Mouse (Mus musculus) embryonic stem cell, embryonic (primary cell): ENCODE data around the gene Apln.

ENCODE experiments used
- CTCF ChIA-PET, 4 experiments: fragments of 300-600 bp in 2 of 4; fragments of 350-600 bp in 2 of 4; sonication (Branson Sonifier 250); formaldehyde crosslinking; loops; one replicate each; lab custom pipeline; 2022; ENCODE audit warnings: inconsistent platforms in 2 of 4; lab: Charles Lee
- POLR2A ChIA-PET, 4 experiments: fragments of 300-600 bp in 2 of 4; fragments of 350-600 bp in 2 of 4; sonication (Branson Sonifier 250); formaldehyde crosslinking; loops; one replicate each; lab custom pipeline; 2022; ENCODE audit warnings: antibody characterized with exemption in 4 of 4, inconsistent platforms in 1 of 4; lab: Charles Lee

Apln gene

GRCm38 (mm10) chrX:48033024-48033423 is 1.6 kb downstream of the Apln start:
- POLR2A ChIA-PET: interaction anchor here in 1 of 4 experiments (0.6 kb wide), 1 partner anchor 84 kb away, joined by 3 read pairs; no protein-coding TSS in a partner anchor
- CTCF ChIA-PET: interaction anchor here in 1 of 4 experiments (1.9 kb wide), 1 partner anchor 13 kb away, joined by 6 read pairs; no protein-coding TSS in a partner anchor

- ChIA-PET POLR2A (no interaction called here), CTCF (interaction anchor here in 1 of 4 experiments (1.6 kb wide), 1 partner anchor 12 kb away, joined by 4 read pairs; no protein-coding TSS in a partner anchor)
These were observed 2.8 kb downstream of the Apln start for GRCm38 (mm10) chrX:48031866-48032265.

- CTCF ChIA-PET: interaction anchor here in 2 of 4 experiments (0.6 to 1.6 kb wide), 2 partner anchors 11 to 555 kb away, joined by 4 to 5 read pairs; no protein-coding TSS in a partner anchor
- POLR2A ChIA-PET: no interaction called here
These were observed 4.1 kb downstream of the Apln start for GRCm38 (mm10) chrX:48030593-48030992.

GRCm38 (mm10) chrX:48022811-48023210 is 11.8 kb downstream of the Apln start:
- ChIA-PET POLR2A (no interaction called here), CTCF (no interaction called here)

- CTCF ChIA-PET: interaction anchor here (0.5 to 3.8 kb wide), 58 partner anchors 9 to 1486 kb away, joined by 3 to 22 read pairs (median 4); partner anchors contain the start of genes Apln (in 3 of the 4), Elf4 (in 1 of the 4), Ocrl (in 1 of the 4) and Utp14a (in 1 of the 4)
- POLR2A ChIA-PET: interaction anchor here in 2 of 4 experiments (0.5 to 1.0 kb wide), 4 partner anchors 42 to 390 kb away, joined by 3 to 4 read pairs (median 3); partner anchors contain the start of gene Zdhhc9 (in 1 of the 2)
These were observed 14.7 kb downstream of the Apln start for GRCm38 (mm10) chrX:48019940-48020339.

GRCm38 (mm10) chrX:48019359-48019758 is 15.3 kb downstream of the Apln start:
- ChIA-PET CTCF (interaction anchor here (0.5 to 3.8 kb wide), 46 partner anchors 8 to 460 kb away, joined by 3 to 22 read pairs (median 4); partner anchors contain the start of genes Apln (in 3 of the 4), Elf4 (in 1 of the 4), Ocrl (in 1 of the 4) and Utp14a (in 1 of the 4)), POLR2A (interaction anchor here in 3 of 4 experiments (0.5 to 1.0 kb wide), 4 partner anchors 43 to 239 kb away, joined by 3 to 4 read pairs (median 4); partner anchors contain the start of gene Zdhhc9 (in 1 of the 3))

GRCm38 (mm10) chrX:48016906-48017601 is 17.6 kb downstream of the Apln start:
- ChIA-PET POLR2A (interaction anchor here in 1 of 4 experiments (0.7 kb wide), 1 partner anchor 54 kb away, joined by 3 read pairs; no protein-coding TSS in a partner anchor), CTCF (interaction anchor here in 1 of 4 experiments (0.6 kb wide), 1 partner anchor 457 kb away, joined by 3 read pairs; no protein-coding TSS in a partner anchor)

- ChIA-PET CTCF (interaction anchor here in 1 of 4 experiments (1.6 kb wide), 1 partner anchor 9 kb away, joined by 6 read pairs; no protein-coding TSS in a partner anchor), POLR2A (no interaction called here)
These were observed 23.0 kb downstream of the Apln start for GRCm38 (mm10) chrX:48011656-48012055.

- ChIA-PET CTCF (no interaction called here), POLR2A (no interaction called here)
These were observed 28.6 kb downstream of the Apln start for GRCm38 (mm10) chrX:48006062-48006461.

GRCm38 (mm10) chrX:48004786-48005185 is 29.9 kb downstream of the Apln start:
- CTCF ChIA-PET: interaction anchor here in 1 of 4 experiments (1.0 kb wide), 1 partner anchor 15 kb away, joined by 3 read pairs; no protein-coding TSS in a partner anchor
- POLR2A ChIA-PET: interaction anchor here in 1 of 4 experiments (0.5 kb wide), 1 partner anchor 80 kb away, joined by 3 read pairs; no protein-coding TSS in a partner anchor

- POLR2A ChIA-PET: no interaction called here
- CTCF ChIA-PET: interaction anchor here in 1 of 4 experiments (0.6 kb wide), 1 partner anchor 218 kb away, joined by 5 read pairs; no protein-coding TSS in a partner anchor
These were observed 33.5 kb downstream of the Apln start for GRCm38 (mm10) chrX:48001151-48001550.

GRCm38 (mm10) chrX:47998412-47998811 is 36.2 kb downstream of the Apln start:
- POLR2A ChIA-PET: interaction anchor here in 2 of 4 experiments (0.7 to 1.4 kb wide), 2 partner anchors 258 to 347 kb away, joined by 4 read pairs; partner anchors contain the start of gene Utp14a (in 1 of the 2)
- CTCF ChIA-PET: interaction anchor here in 2 of 4 experiments (0.6 to 1.1 kb wide), 2 partner anchors 91 to 412 kb away, joined by 3 to 4 read pairs; no protein-coding TSS in a partner anchor

- ChIA-PET POLR2A (interaction anchor here in 2 of 4 experiments (0.7 to 1.4 kb wide), 3 partner anchors 10 to 973 kb away, joined by 3 to 4 read pairs (median 3); no protein-coding TSS in a partner anchor), CTCF (interaction anchor here in 2 of 4 experiments (0.9 to 1.9 kb wide), 4 partner anchors 27 to 479 kb away, joined by 3 to 6 read pairs (median 4); no protein-coding TSS in a partner anchor)
These were observed 42.0 kb downstream of the Apln start for GRCm38 (mm10) chrX:47992606-47993005.

GRCm38 (mm10) chrX:47988024-47988423 is 46.6 kb downstream of the Apln start:
- ChIA-PET CTCF (interaction anchor here in 2 of 4 experiments (0.6 to 1.3 kb wide), 2 partner anchors 32 to 221 kb away, joined by 3 to 6 read pairs; partner anchors contain the start of gene Zdhhc9 (in 1 of the 2)), POLR2A (interaction anchor here in 2 of 4 experiments (0.5 to 0.7 kb wide), 3 partner anchors 297 to 802 kb away, joined by 3 to 10 read pairs (median 3); no protein-coding TSS in a partner anchor)

- ChIA-PET POLR2A (interaction anchor here in 3 of 4 experiments (0.5 to 1.5 kb wide), 4 partner anchors 178 to 535 kb away, joined by 3 to 5 read pairs (median 3); no protein-coding TSS in a partner anchor), CTCF (interaction anchor here in 3 of 4 experiments (0.5 to 1.4 kb wide), 7 partner anchors 11 to 507 kb away, joined by 3 to 7 read pairs (median 3); partner anchors contain the start of genes Ocrl (in 1 of the 3) and Zdhhc9 (in 1 of the 3))
These were observed 49.5 kb downstream of the Apln start for GRCm38 (mm10) chrX:47985000-47985619.

- ChIA-PET POLR2A (interaction anchor here in 1 of 4 experiments (0.9 kb wide), 1 partner anchor 80 kb away, joined by 3 read pairs; no protein-coding TSS in a partner anchor), CTCF (no interaction called here)
These were observed 57.6 kb downstream of the Apln start for GRCm38 (mm10) chrX:47977078-47977477.

GRCm38 (mm10) chrX:47976551-47976950 is 58.1 kb downstream of the Apln start:
- POLR2A ChIA-PET: interaction anchor here in 2 of 4 experiments (0.5 to 0.9 kb wide), 2 partner anchors 80 to 161 kb away, joined by 3 to 5 read pairs; no protein-coding TSS in a partner anchor
- CTCF ChIA-PET: no interaction called here
